Mouse (Mus musculus): ENCODE measurements at regions not wholly inside any gene's neighbourhood (a gene's known extent, or its start where the extent isn't known, plus 50 kb on each side); places are given as distances from the start of the nearest gene placed in this dataset.

- TF ChIP-seq CTCF (IDR thresholded peaks at IDR 0.05; ENCODE audit: borderline replicate concordance, control insufficient read depth, extremely low read depth, insufficient read depth, low read length, poor library complexity) = no peak
- TF ChIP-seq POLR2A (IDR thresholded peaks at IDR 0.05; ENCODE audit: control insufficient read depth, extremely low read depth, insufficient read depth, low read length, poor library complexity) = no peak
These were observed 117.6 kb upstream of the Spdye4c start for GRCm38 (mm10) chr2:128473241-128473954.
